Mouse (Mus musculus): Measurements from ENCODE around the gene Slc36a2. TPM values are rescaled to one million over a fixed set of nuclear protein-coding genes. Genes with fewer than 3 reads are reported as not detected.
A peak's percentile ranks its signal among the peaks of the same experiment; 100 is the strongest.

Slc36a2 gene
- 100 to 1,000 TPM in 1 of 2 experiments, 10 to 100 TPM in 1; 93.6 to 146 TPM for total RNA-seq (2021)
- 144 and 233 TPM in 2 replicates for polyA plus RNA-seq (2012; rRNA removed)
- long read RNA-seq, transcript Slc36a2-202 (7 exons, 1,772 nt), result minor isoform, 8 of 149 reads
- long read RNA-seq, transcript Slc36a2-201 (10 exons, 2,429 nt), result major isoform, 105 of 149 reads
- long read RNA-seq, partial matches to known transcripts, result 17 of 149 reads
- long read RNA-seq, other reads (novel, unspliced or antisense), result 19 of 149 reads

- peak; percentile 60 for DNase-seq
Observed at GRCm38 (mm10) chr11:55184733-55185291, at the start of gene Slc36a2. Slc36a2 (minus strand) TSS chr11:55185077.

GRCm38 (mm10) chr11:55234288-55234687 is 49.4 kb upstream of the Slc36a2 start:
- DNase-seq, result no peak

GRCm38 (mm10) chr11:55231034-55231433 is 46.2 kb upstream of the Slc36a2 start:
- DNase-seq, result no peak

- DNase-seq, result no peak
Observed at GRCm38 (mm10) chr11:55221306-55221705, 36.4 kb upstream of the Slc36a2 start.

GRCm38 (mm10) chr11:55218473-55218872 is 33.6 kb upstream of the Slc36a2 start:
- no peak for DNase-seq

- peak; percentile 33 for DNase-seq
Observed at GRCm38 (mm10) chr11:55217880-55218279, 33.0 kb upstream of the Slc36a2 start.

- no peak for DNase-seq
Observed at GRCm38 (mm10) chr11:55217418-55217817, 32.5 kb upstream of the Slc36a2 start.

- no peak for DNase-seq
Observed at GRCm38 (mm10) chr11:55216830-55217229, 32.0 kb upstream of the Slc36a2 start.

- no peak for DNase-seq
Observed at GRCm38 (mm10) chr11:55216061-55216460, 31.2 kb upstream of the Slc36a2 start.

GRCm38 (mm10) chr11:55214978-55215377 is 30.1 kb upstream of the Slc36a2 start:
- peak; percentile 37 for DNase-seq

GRCm38 (mm10) chr11:55214161-55214560 is 29.3 kb upstream of the Slc36a2 start:
- DNase-seq, result no peak

GRCm38 (mm10) chr11:55213518-55213917 is 28.6 kb upstream of the Slc36a2 start:
- DNase-seq, result no peak

GRCm38 (mm10) chr11:55209626-55210353 is 24.9 kb upstream of the Slc36a2 start:
- DNase-seq, result no peak

GRCm38 (mm10) chr11:55209032-55209431 is 24.2 kb upstream of the Slc36a2 start:
- no peak for DNase-seq

- DNase-seq, result no peak
Observed at GRCm38 (mm10) chr11:55208001-55208690, 23.3 kb upstream of the Slc36a2 start.

- DNase-seq, result peak; percentile 45
Observed at GRCm38 (mm10) chr11:55204602-55205001, 19.7 kb upstream of the Slc36a2 start.

GRCm38 (mm10) chr11:55204159-55204596 is 19.3 kb upstream of the Slc36a2 start, which contains the start of gene Slc36a1:
Slc36a1 (plus strand) TSS chr11:55204350.
- peak; percentile 94 for DNase-seq

- no peak for DNase-seq
Observed at GRCm38 (mm10) chr11:55197740-55198510, 13.0 kb upstream of the Slc36a2 start.

- DNase-seq, result no peak
Observed at GRCm38 (mm10) chr11:55197086-55197485, 12.2 kb upstream of the Slc36a2 start.

GRCm38 (mm10) chr11:55190216-55190615 is 5.3 kb upstream of the Slc36a2 start:
- no peak for DNase-seq

- DNase-seq, result no peak
Observed at GRCm38 (mm10) chr11:55187777-55188176, 2.9 kb upstream of the Slc36a2 start.

- DNase-seq, result peak; percentile 31
Observed at GRCm38 (mm10) chr11:55187292-55187691, 2.4 kb upstream of the Slc36a2 start.
